Mouse (Mus musculus) midbrain, postnatal 0 days (tissue): Measurements from ENCODE around the gene Hjurp. TPM values are rescaled to one million over a fixed set of nuclear protein-coding genes. Genes with fewer than 3 reads are reported as not detected.

ENCODE experiments used
- ATAC-seq: fragments of 200-750 bp; cut with Nextera tagmentation; 2 replicates; pipeline ENCODE4 v1.8.0; 2017; ENCODE audit warnings: moderate number of reproducible peaks, mild to moderate bottlenecking, moderate TSS enrichment, moderate library complexity; ENCODE audit not compliant: low FRiP score
- DNase-seq: peaks from one replicate; pipeline ENCODE4 v3.0.0-alpha.2; 2015; ENCODE audit warnings: low spot score
- H3K27ac ChIP-seq: fragments of 300-500 bp; sonication (generic); 2 replicates; pipeline ENCODE4 v1.5.1; 2014; ENCODE audit warnings: low read depth, mild to moderate bottlenecking, low read length, mixed read lengths
- H3K27me3 ChIP-seq: fragments of 300-500 bp; sonication (generic); 2 replicates; pipeline ENCODE4 v1.6.1; 2014; ENCODE audit warnings: low read length, control low read depth, mixed read lengths; ENCODE audit not compliant: insufficient read depth
- H3K36me3 ChIP-seq: fragments of 300-500 bp; sonication (generic); 2 replicates; pipeline ENCODE4 v1.6.1; 2014; ENCODE audit warnings: low read length, control low read depth, mixed read lengths; ENCODE audit not compliant: insufficient read depth
- H3K4me1 ChIP-seq: fragments of 300-500 bp; sonication (generic); 2 replicates; pipeline ENCODE4 v1.6.1; 2014; ENCODE audit warnings: mild to moderate bottlenecking, control low read depth, antibody characterized with exemption, low read length, mixed read lengths; ENCODE audit not compliant: insufficient read depth
- H3K4me2 ChIP-seq: fragments of 300-500 bp; sonication (generic); 2 replicates; pipeline ENCODE4 v1.6.1; 2014; ENCODE audit warnings: low read depth, mild to moderate bottlenecking, low read length, mixed read lengths; ENCODE audit not compliant: poor library complexity, severe bottlenecking
- H3K4me3 ChIP-seq: fragments of 300-500 bp; sonication (generic); 2 replicates; pipeline ENCODE4 v1.5.1; 2014; ENCODE audit warnings: low read depth, mild to moderate bottlenecking, low read length, moderate library complexity
- H3K9ac ChIP-seq: fragments of 300-500 bp; sonication (generic); replicated peaks from 2 replicates; pipeline ENCODE4 v1.6.1; 2014; ENCODE audit warnings: mild to moderate bottlenecking, low read length, moderate library complexity, mixed read lengths; ENCODE audit not compliant: poor library complexity, severe bottlenecking
- H3K9me3 ChIP-seq: fragments of 300-500 bp; sonication (generic); 2 replicates; pipeline ENCODE4 v1.6.1; 2016; ENCODE audit warnings: low read length, control low read depth
- CTCF ChIP-seq: IDR thresholded peaks from 2 replicates; pipeline ENCODE4 v1.5.1; 2016; ENCODE audit warnings: antibody characterized with exemption, mild to moderate bottlenecking
- WGBS: fragments of 180-500 bp; shearing (Covaris S2); extraction: QIAGEN DNeasy Blood & Tissue Kit; methylation state at CpG from one replicate; pipeline ENCODE4 v1.1.7; 2014; 5-methylcytosine and 5-hydroxymethylcytosine counted together
- polyA plus RNA-seq: library from polyadenylated mRNA; unstranded; fragments of >200 nt; fragmentation: Nextera tagmentation; extraction: Ambion mirVana; gene quantifications from 2 replicates; pipeline ENCODE4 v1.2.1, GENCODE M21; 2015
- total RNA-seq: library from RNA; depleted of rRNA; stranded (reverse); fragments of >200 nt; gene quantifications from 2 replicates; pipeline ENCODE4 v1.2.3, GENCODE M21; 2014

Hjurp gene
- total and polyA plus RNA-seq, 2 experiments from 2014 or later, result 45.9 to 88.0 TPM

- H3K36me3 ChIP-seq, result no peaks in the 10 kb centered on the region
- ATAC-seq (no peak), DNase-seq (no peak)
- no peak overlapping the region for H3K4me3 ChIP-seq
- WGBS, result 58% methylated on average over 3 of the region's 3 CpGs
- H3K9ac ChIP-seq, result no peak overlapping the region
- peaks cover 98% of the 10 kb centered on the region for H3K9me3 ChIP-seq
- H3K27ac ChIP-seq, result no peak overlapping the region
- H3K27me3 ChIP-seq, result no peaks in the 10 kb centered on the region
- H3K4me2 ChIP-seq, result no peak overlapping the region
- H3K4me1 ChIP-seq, result no peaks in the 10 kb centered on the region
- no peak for TF ChIP-seq CTCF
These were observed 44.6 kb downstream of the Hjurp start for GRCm38 (mm10) chr1:88232664-88233380.

- Histone ChIP-seq H3K4me2 (no peak overlapping the region), H3K27me3 (no peaks in the 10 kb centered on the region), H3K9ac (no peak overlapping the region), H3K27ac (no peak overlapping the region), H3K36me3 (no peaks in the 10 kb centered on the region), H3K4me1 (no peaks in the 10 kb centered on the region), H3K4me3 (no peak overlapping the region), H3K9me3 (peaks cover 98% of the 10 kb centered on the region)
- 68% methylated on average over 7 of the region's 7 CpGs for WGBS
- no peak for ATAC-seq
- no peak for TF ChIP-seq CTCF
- DNase-seq, result no peak
These were observed 45.5 kb downstream of the Hjurp start for GRCm38 (mm10) chr1:88231803-88232499.

- 72% methylated on average over 6 of the region's 6 CpGs for WGBS
- H3K4me2 ChIP-seq, result no peak overlapping the region
- DNase-seq, result no peak
- no peak overlapping the region for H3K4me3 ChIP-seq
- no peaks in the 10 kb centered on the region for H3K27me3 ChIP-seq
- no peak for TF ChIP-seq CTCF
- no peak overlapping the region for H3K9ac ChIP-seq
- no peak overlapping the region for H3K27ac ChIP-seq
- H3K9me3 ChIP-seq, result peaks cover 100% of the 10 kb centered on the region
- no peak for ATAC-seq
- H3K4me1 ChIP-seq, result no peaks in the 10 kb centered on the region
- H3K36me3 ChIP-seq, result no peaks in the 10 kb centered on the region
These were observed 46.2 kb downstream of the Hjurp start for GRCm38 (mm10) chr1:88230981-88231802.

GRCm38 (mm10) chr1:88230421-88230820 is 47.0 kb downstream of the Hjurp start:
- H3K9me3 ChIP-seq, result peaks cover 100% of the 10 kb centered on the region
- 73% methylated on average over 7 of the region's 7 CpGs for WGBS
- H3K4me3 ChIP-seq, result no peak overlapping the region
- H3K36me3 ChIP-seq, result no peaks in the 10 kb centered on the region
- DNase-seq (no peak), ATAC-seq (no peak)
- H3K9ac ChIP-seq, result no peak overlapping the region
- no peak for TF ChIP-seq CTCF
- H3K4me1 ChIP-seq, result no peaks in the 10 kb centered on the region
- H3K4me2 ChIP-seq, result no peak overlapping the region
- H3K27ac ChIP-seq, result no peak overlapping the region
- H3K27me3 ChIP-seq, result no peaks in the 10 kb centered on the region

- H3K4me3 ChIP-seq, result no peak overlapping the region
- DNase-seq (no peak), ATAC-seq (no peak)
- no peaks in the 10 kb centered on the region for H3K27me3 ChIP-seq
- TF ChIP-seq CTCF, result no peak
- no peak overlapping the region for H3K9ac ChIP-seq
- H3K4me2 ChIP-seq, result no peak overlapping the region
- no peaks in the 10 kb centered on the region for H3K36me3 ChIP-seq
- no peaks in the 10 kb centered on the region for H3K4me1 ChIP-seq
- H3K27ac ChIP-seq, result no peak overlapping the region
- WGBS, result 86% methylated on average over 5 of the region's 5 CpGs
- H3K9me3 ChIP-seq, result peaks cover 98% of the 10 kb centered on the region
These were observed 47.4 kb downstream of the Hjurp start for GRCm38 (mm10) chr1:88229986-88230385.
